Mouse (Mus musculus) spleen, adult 10 weeks (tissue): ENCODE data around the gene Lag3. TPM values are rescaled to one million over a fixed set of nuclear protein-coding genes. Genes with fewer than 3 reads are reported as not detected.

Source experiments
- polyA plus RNA-seq: library from polyadenylated mRNA; stranded (reverse); fragments of 350-450 nt; fragmentation: Illumina TruSeq; extraction: RNeasy Lipid Tissue Mini Kit (QIAGEN cat#74804); gene quantifications from one replicate; pipeline ENCODE4 v1.2.3, GENCODE M21; 2015; ENCODE audit warnings: low replicate concordance; ENCODE audit not compliant: insufficient read depth

The Lag3 gene
- 6.5 TPM for polyA plus RNA-seq

GRCm38 (mm10) chr6:124911533-124912218, at the start of gene Lag3:
TSS of gene Lag3 (minus strand) at chr6:124911705.

GRCm38 (mm10) chr6:124930754-124931524, 19.4 kb upstream of the Lag3 start, which contains the start of gene Mlf2:
TSS of gene Mlf2 (plus strand) at chr6:124931386.

GRCm38 (mm10) chr6:124919695-124920317, 8.3 kb upstream of the Lag3 start, which contains the start of gene Ptms:
TSS of gene Ptms (minus strand) at chr6:124920103.

GRCm38 (mm10) chr6:124887986-124888385, 23.5 kb downstream of the Lag3 start, which contains the start of gene Cd4:
TSS of gene Cd4 (minus strand) at chr6:124888221.

GRCm38 (mm10) chr6:124863658-124864298, 47.7 kb downstream of the Lag3 start, which contains the start of gene Gpr162:
TSS of gene Gpr162 (minus strand) at chr6:124863983.

GRCm38 (mm10) chr6:124856916-124857839, 54.3 kb downstream of the Lag3 start, which contains the start of gene P3h3:
TSS of gene P3h3 (minus strand) at chr6:124857752.

Other genes with a start within 250 kb of the Lag3 start
- gene Lpcat3, start 248.7 kb downstream of the Lag3 start, polyA plus RNA-seq = 37.3 TPM
- gene Emg1, start 199.5 kb downstream of the Lag3 start, polyA plus RNA-seq = 160 TPM
- 110 TPM for gene Phb2, start 199.4 kb downstream of the Lag3 start, polyA plus RNA-seq
- 354 TPM for gene Ptpn6, start 173.0 kb downstream of the Lag3 start, polyA plus RNA-seq
- gene Grcc10, start 170.3 kb downstream of the Lag3 start, polyA plus RNA-seq = 88.0 TPM
- gene Gm45234, start 155.7 kb downstream of the Lag3 start, polyA plus RNA-seq = 0.08 TPM
- 7.8 TPM for gene Atn1, start 155.2 kb downstream of the Lag3 start, polyA plus RNA-seq
- gene Eno2, start 142.0 kb downstream of the Lag3 start, polyA plus RNA-seq = 3.5 TPM
- 3.5 TPM for gene Lrrc23, start 132.0 kb downstream of the Lag3 start, polyA plus RNA-seq
- gene Spsb2, start 103.0 kb downstream of the Lag3 start, polyA plus RNA-seq = 3.2 TPM
- gene Tpi1, start 97.4 kb downstream of the Lag3 start, polyA plus RNA-seq = 63.1 TPM
- 69.3 TPM for gene Usp5, start 82.2 kb downstream of the Lag3 start, polyA plus RNA-seq
- gene Cdca3, start 82.2 kb downstream of the Lag3 start, polyA plus RNA-seq = 25.4 TPM
- not detected for gene Gnb3, start 71.4 kb downstream of the Lag3 start, polyA plus RNA-seq
- 6.7 TPM for gene P3h3, start 54.0 kb downstream of the Lag3 start, polyA plus RNA-seq
- 1.0 TPM for gene Gpr162, start 47.7 kb downstream of the Lag3 start, polyA plus RNA-seq
- gene Cd4, start 23.5 kb downstream of the Lag3 start, polyA plus RNA-seq = 71.3 TPM
- gene Ptms, start 8.4 kb upstream of the Lag3 start, polyA plus RNA-seq = 193 TPM
- gene Mlf2, start 19.7 kb upstream of the Lag3 start, polyA plus RNA-seq = 41.7 TPM
- gene Cops7a, start 53.8 kb upstream of the Lag3 start, polyA plus RNA-seq = 30.5 TPM
- 3.0 TPM for gene Pianp, start 85.0 kb upstream of the Lag3 start, polyA plus RNA-seq
- gene Zfp384, start 97.4 kb upstream of the Lag3 start, polyA plus RNA-seq = 76.0 TPM
- 64.2 TPM for gene Ing4, start 128.1 kb upstream of the Lag3 start, polyA plus RNA-seq
- 22.3 TPM for gene Acrbp, start 138.0 kb upstream of the Lag3 start, polyA plus RNA-seq
- gene Lpar5, start 156.2 kb upstream of the Lag3 start, polyA plus RNA-seq = 8.7 TPM
- gene Chd4, start 184.3 kb upstream of the Lag3 start, polyA plus RNA-seq = 174 TPM
- gene Nop2, start 220.2 kb upstream of the Lag3 start, polyA plus RNA-seq = 22.7 TPM
- gene Iffo1, start 233.5 kb upstream of the Lag3 start, polyA plus RNA-seq = 29.6 TPM